Mouse (Mus musculus) layer of hippocampus, adult 6 months (tissue): ENCODE measurements around the gene Fbxl2. TPM values are rescaled to one million over a fixed set of nuclear protein-coding genes. Genes with fewer than 3 reads are reported as not detected.

Experiments
- long read RNA-seq, 2 experiments: library from polyadenylated mRNA; unstranded; transcript quantifications; one replicate each; pipeline ENCODE4 v2.0.0; 2019 to 2020
- polyA plus RNA-seq: library from polyadenylated mRNA; unstranded; fragments of <200 nt; fragmentation: Nextera tagmentation; gene quantifications from 2 replicates; pipeline ENCODE4 v1.2.3, GENCODE M21; 2021

Fbxl2 gene
- polyA plus RNA-seq = 34.6 and 36.3 TPM in 2 replicates
- long read RNA-seq, experiment 1, transcript Fbxl2-201 (15 exons, 3,464 nt) = major isoform, 37 of 52 reads
- long read RNA-seq, experiment 1, partial matches to known transcripts = 5 of 52 reads
- long read RNA-seq, experiment 1, other reads (novel, unspliced or antisense) = 10 of 52 reads
- long read RNA-seq, experiment 2, transcript Fbxl2-201 (15 exons, 3,464 nt) = major isoform, 154 of 216 reads
- long read RNA-seq, experiment 2, partial matches to known transcripts = 9 of 216 reads
- long read RNA-seq, experiment 2, other reads (novel, unspliced or antisense) = 48 of 216 reads

GRCm38 (mm10) chr9:114046028-114046427 is at the start of gene Fbxl2:
Gene Fbxl2 (minus strand): TSS chr9:114046191.

GRCm38 (mm10) chr9:114057090-114057796 is 11.3 kb upstream of the Fbxl2 start, which contains the start of gene Susd5:
Gene Susd5 (plus strand): TSS chr9:114057140.

GRCm38 (mm10) chr9:113930534-113931374 is 115.2 kb downstream of the Fbxl2 start, which contains the start of gene Ubp1:
Gene Ubp1 (plus strand): TSS chr9:113930934.

Other genes starting within 250 kb of the Fbxl2 start
- 3.2 and 3.9 TPM in 2 replicates for gene Ubp1, start 115.3 kb downstream of the Fbxl2 start, polyA plus RNA-seq
- 2.5 and 3.4 TPM in 2 replicates for gene Susd5, start 10.9 kb upstream of the Fbxl2 start, polyA plus RNA-seq